Mouse (Mus musculus): ENCODE results near the gene Lrtm2. TPM values are rescaled to one million over a fixed set of nuclear protein-coding genes. Genes with fewer than 3 reads are reported as not detected.

Lrtm2 gene
- polyA plus RNA-seq, 2 experiments: 0.09 TPM; not detected in 1

DNA sequence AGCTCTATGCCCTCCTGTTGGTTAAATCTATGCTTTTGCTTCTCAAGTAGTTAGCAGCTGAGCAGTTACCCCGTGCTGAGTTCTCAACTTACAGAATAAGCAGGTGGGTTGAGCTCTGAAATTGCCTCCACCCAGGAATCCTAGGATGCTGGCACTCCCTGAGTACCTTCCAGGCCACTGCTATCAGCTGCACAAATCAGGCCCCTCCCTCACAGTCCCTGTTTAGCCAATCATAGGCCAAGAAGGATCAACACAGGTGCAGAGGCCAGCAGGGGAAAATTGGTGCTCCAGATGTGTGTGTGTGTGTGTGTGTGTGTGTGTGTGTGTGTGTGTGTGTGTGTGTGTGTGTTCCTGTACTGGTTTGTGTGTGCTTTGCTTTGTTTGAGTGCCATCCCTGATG is 1.5 kb upstream of the Lrtm2 start:
- 8% methylated on average over 1 of the region's 1 CpGs for WGBS
- no peak for TF ChIP-seq POLR2A (IDR thresholded peaks at IDR 0.05; ENCODE audit: borderline replicate concordance, extremely low read depth, insufficient read depth, insufficient read length)
- H3K27ac ChIP-seq (replicated peaks; ENCODE audit: low read depth, low read length): no peak overlapping the region
- H3K4me1 ChIP-seq (ENCODE audit: control insufficient read depth, insufficient read depth, low read length): no peaks in the 10 kb centered on the region
- no peak overlapping the region for H3K4me3 ChIP-seq (replicated peaks; ENCODE audit: low read length)
- no peak overlapping the region for H3K4me2 ChIP-seq (replicated peaks; ENCODE audit: low read depth, low read length, severe bottlenecking)
- no peak overlapping the region for H3K9ac ChIP-seq (ENCODE audit: low read depth, low read length, severe bottlenecking)
- H3K27me3 ChIP-seq (ENCODE audit: control insufficient read depth, insufficient read depth, low read length): peaks cover 46% of the 10 kb centered on the region
- no peaks in the 10 kb centered on the region for H3K9me3 ChIP-seq (ENCODE audit: control insufficient read depth, low read length)
- ATAC-seq (ENCODE audit: low FRiP score, low read depth) (no peak), DNase-seq (ENCODE audit: low spot score) (no peak)
- no peaks in the 10 kb centered on the region for H3K36me3 ChIP-seq (ENCODE audit: control insufficient read depth, insufficient read depth, low read length)

- 13% methylated on average over 6 of the region's 6 CpGs for WGBS
- DNase-seq (ENCODE audit: low spot score): no peak
- TF ChIP-seq POLR2A (IDR thresholded peaks at IDR 0.05; ENCODE audit: borderline replicate concordance, extremely low read depth, insufficient read depth, insufficient read length): no peak
- Histone ChIP-seq H3K4me2 (replicated peaks; ENCODE audit: low read depth, low read length, severe bottlenecking) (no peak overlapping the region), H3K9me3 (ENCODE audit: control insufficient read depth, low read length) (no peaks in the 10 kb centered on the region), H3K36me3 (ENCODE audit: control insufficient read depth, insufficient read depth, low read length) (no peaks in the 10 kb centered on the region), H3K27me3 (ENCODE audit: control insufficient read depth, insufficient read depth, low read length) (peaks cover 46% of the 10 kb centered on the region), H3K9ac (ENCODE audit: low read depth, low read length, severe bottlenecking) (no peak overlapping the region), H3K4me1 (ENCODE audit: control insufficient read depth, insufficient read depth, low read length) (no peaks in the 10 kb centered on the region), H3K27ac (replicated peaks; ENCODE audit: low read depth, low read length) (no peak overlapping the region), H3K4me3 (replicated peaks; ENCODE audit: low read length) (no peak overlapping the region)
- ATAC-seq (ENCODE audit: low FRiP score, low read depth): no peak
Measured at GRCm38 (mm10) chr6:119329936-119330335, 630 bp downstream of the Lrtm2 start.

DNA sequence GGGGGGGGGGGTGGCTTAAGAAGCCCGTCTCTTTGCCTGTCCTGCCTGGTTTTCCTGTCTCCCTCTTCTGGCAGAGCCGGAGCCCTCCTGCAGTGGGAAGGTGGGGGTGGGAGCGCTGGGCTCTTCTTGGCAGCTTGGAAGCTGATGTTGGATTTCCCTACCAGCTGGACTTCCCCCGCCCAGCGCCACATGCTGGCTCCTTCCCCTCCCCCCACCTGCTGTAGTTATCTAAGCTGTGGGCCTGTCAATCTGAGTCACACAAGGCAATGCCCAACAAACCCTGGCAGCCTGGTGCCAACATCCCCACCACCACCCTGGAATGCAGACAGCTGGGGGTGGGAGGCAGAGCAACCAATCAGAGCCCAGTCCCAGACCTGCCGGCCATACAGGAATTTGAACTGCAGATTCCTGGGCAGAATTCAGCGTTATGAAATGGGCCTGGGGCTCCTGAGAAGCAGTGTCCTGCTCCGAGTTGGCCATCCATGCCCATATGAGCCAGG is 1.3 kb downstream of the Lrtm2 start:
- Histone ChIP-seq H3K4me2 (replicated peaks; ENCODE audit: low read depth, low read length, severe bottlenecking) (no peak overlapping the region), H3K4me3 (replicated peaks; ENCODE audit: low read length) (no peak overlapping the region), H3K9me3 (ENCODE audit: control insufficient read depth, low read length) (no peaks in the 10 kb centered on the region), H3K27me3 (ENCODE audit: control insufficient read depth, insufficient read depth, low read length) (peaks cover 46% of the 10 kb centered on the region), H3K36me3 (ENCODE audit: control insufficient read depth, insufficient read depth, low read length) (no peaks in the 10 kb centered on the region), H3K4me1 (ENCODE audit: control insufficient read depth, insufficient read depth, low read length) (no peaks in the 10 kb centered on the region), H3K27ac (replicated peaks; ENCODE audit: low read depth, low read length) (no peak overlapping the region), H3K9ac (ENCODE audit: low read depth, low read length, severe bottlenecking) (no peak overlapping the region)
- TF ChIP-seq POLR2A (IDR thresholded peaks at IDR 0.05; ENCODE audit: borderline replicate concordance, extremely low read depth, insufficient read depth, insufficient read length): no peak
- peak; percentile 4 for DNase-seq (ENCODE audit: low spot score)
- peak; percentile 34; the same call in 1 of the 2 replicates for ATAC-seq (ENCODE audit: low FRiP score, low read depth)
- WGBS: 4% methylated on average over 8 of the region's 8 CpGs

- Histone ChIP-seq H3K4me3 (replicated peaks; ENCODE audit: low read length) (no peak overlapping the region), H3K9me3 (ENCODE audit: control insufficient read depth, low read length) (no peaks in the 10 kb centered on the region), H3K4me2 (replicated peaks; ENCODE audit: low read depth, low read length, severe bottlenecking) (no peak overlapping the region), H3K27me3 (ENCODE audit: control insufficient read depth, insufficient read depth, low read length) (peaks cover 46% of the 10 kb centered on the region), H3K4me1 (ENCODE audit: control insufficient read depth, insufficient read depth, low read length) (no peaks in the 10 kb centered on the region), H3K27ac (replicated peaks; ENCODE audit: low read depth, low read length) (no peak overlapping the region), H3K9ac (ENCODE audit: low read depth, low read length, severe bottlenecking) (no peak overlapping the region), H3K36me3 (ENCODE audit: control insufficient read depth, insufficient read depth, low read length) (no peaks in the 10 kb centered on the region)
- ATAC-seq (ENCODE audit: low FRiP score, low read depth) (no peak), DNase-seq (ENCODE audit: low spot score) (no peak)
- 14% methylated on average over 10 of the region's 11 CpGs for WGBS
- no peak for TF ChIP-seq POLR2A (IDR thresholded peaks at IDR 0.05; ENCODE audit: borderline replicate concordance, extremely low read depth, insufficient read depth, insufficient read length)
Measured at GRCm38 (mm10) chr6:119328521-119329115, 1.9 kb downstream of the Lrtm2 start.

DNA sequence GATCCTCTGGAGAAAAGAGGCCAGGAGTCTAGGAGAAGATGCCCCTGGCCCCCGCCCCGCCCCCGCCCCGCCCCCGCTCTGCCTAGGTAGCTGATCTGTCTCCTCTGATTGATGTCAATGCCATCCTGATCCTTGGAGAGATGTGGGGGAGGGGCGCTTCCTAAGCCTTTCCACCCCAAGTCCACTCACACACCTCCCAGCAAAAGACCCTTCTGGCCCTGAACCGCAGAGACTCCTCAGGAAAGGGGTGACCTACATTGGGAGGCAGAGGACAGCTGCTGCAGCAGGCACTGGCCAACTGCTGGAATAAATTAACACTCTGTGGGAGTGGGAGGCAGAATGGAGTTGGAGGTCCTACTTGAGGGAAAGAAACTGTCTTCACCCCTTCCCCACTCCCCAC is 4.0 kb downstream of the Lrtm2 start:
- Histone ChIP-seq H3K4me2 (replicated peaks; ENCODE audit: low read depth, low read length, severe bottlenecking) (no peak overlapping the region), H3K9ac (ENCODE audit: low read depth, low read length, severe bottlenecking) (no peak overlapping the region), H3K4me3 (replicated peaks; ENCODE audit: low read length) (no peak overlapping the region), H3K27ac (replicated peaks; ENCODE audit: low read depth, low read length) (no peak overlapping the region), H3K27me3 (ENCODE audit: control insufficient read depth, insufficient read depth, low read length) (peaks cover 42% of the 10 kb centered on the region), H3K4me1 (ENCODE audit: control insufficient read depth, insufficient read depth, low read length) (no peaks in the 10 kb centered on the region), H3K9me3 (ENCODE audit: control insufficient read depth, low read length) (no peaks in the 10 kb centered on the region), H3K36me3 (ENCODE audit: control insufficient read depth, insufficient read depth, low read length) (no peaks in the 10 kb centered on the region)
- ATAC-seq (ENCODE audit: low FRiP score, low read depth) (no peak), DNase-seq (ENCODE audit: low spot score) (no peak)
- no peak for TF ChIP-seq POLR2A (IDR thresholded peaks at IDR 0.05; ENCODE audit: borderline replicate concordance, extremely low read depth, insufficient read depth, insufficient read length)
- WGBS: 14% methylated on average over 7 of the region's 7 CpGs

Measured in limb, embryonic 14.5 days (tissue).